Mouse (Mus musculus) kidney, adult 8-10 months (tissue): Measurements from ENCODE around the gene Tlcd1.
"Not testable (repeated sequence)": the region's sequence is repeated elsewhere in the genome, so short reads cannot be mapped to it uniquely, and the experiment has no call there.

ENCODE experiments used
- DNase-seq, 2 experiments: peaks; one replicate each; pipeline ENCODE4 v3.0.0; 2022

Gene Tlcd1

DNA sequence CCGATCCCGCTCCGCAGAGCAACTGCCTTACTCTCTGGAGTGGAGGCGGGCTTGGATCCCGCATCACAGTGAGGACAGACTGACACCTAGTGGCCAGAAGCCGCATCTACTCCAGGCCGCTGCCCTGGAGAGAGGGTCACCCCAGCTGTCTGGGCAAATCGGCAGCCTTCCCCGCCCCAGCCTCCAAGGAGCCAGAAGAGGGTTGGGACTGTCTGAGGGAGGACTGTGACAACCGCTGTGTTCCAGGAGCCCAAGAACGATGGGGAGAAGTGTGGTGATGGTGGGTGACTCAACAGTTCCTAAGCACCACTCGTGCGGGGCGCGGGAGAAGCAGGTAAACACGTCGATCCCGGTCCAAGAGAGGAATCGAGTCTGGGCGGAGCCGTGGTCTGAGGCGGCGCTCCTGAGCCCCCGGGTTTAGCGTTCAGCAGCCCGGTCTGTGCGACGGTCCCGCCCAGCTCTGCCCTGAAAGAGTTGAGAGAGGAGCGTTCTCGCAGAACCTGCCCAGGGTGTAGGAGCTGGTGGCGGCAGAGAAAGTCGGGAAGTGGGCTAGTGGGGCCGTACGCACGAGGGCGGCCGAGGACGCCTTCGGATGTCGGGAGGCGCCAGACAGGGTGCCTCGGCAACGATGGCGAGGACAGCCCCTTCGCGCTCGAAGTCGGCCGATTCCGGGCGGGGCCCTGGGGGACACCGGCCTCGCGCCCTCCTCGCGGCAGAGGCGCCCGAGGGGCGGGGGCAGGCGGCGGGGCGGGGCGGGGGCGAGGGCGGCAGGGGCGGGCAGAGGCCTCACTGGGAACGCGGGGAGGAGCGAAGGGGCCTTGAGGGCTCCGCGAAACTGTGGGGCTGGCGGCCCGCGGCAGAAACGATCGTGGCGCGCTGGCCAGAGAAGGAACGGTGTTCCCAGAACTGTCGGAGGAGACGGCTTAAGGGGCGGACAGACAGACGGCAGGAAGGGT is 1.7 kb downstream of the Tlcd1 start:
- peak; percentile 96 to 98 for DNase-seq

GRCm38 (mm10) chr11:78178859-78179437 is 2.4 kb downstream of the Tlcd1 start:
- DNase-seq: peak; percentile 87 to 90

- no peak for DNase-seq
These were observed 3.0 kb downstream of the Tlcd1 start for GRCm38 (mm10) chr11:78179438-78179999.

GRCm38 (mm10) chr11:78180081-78180761 is 3.7 kb downstream of the Tlcd1 start:
- DNase-seq: no peak

DNA sequence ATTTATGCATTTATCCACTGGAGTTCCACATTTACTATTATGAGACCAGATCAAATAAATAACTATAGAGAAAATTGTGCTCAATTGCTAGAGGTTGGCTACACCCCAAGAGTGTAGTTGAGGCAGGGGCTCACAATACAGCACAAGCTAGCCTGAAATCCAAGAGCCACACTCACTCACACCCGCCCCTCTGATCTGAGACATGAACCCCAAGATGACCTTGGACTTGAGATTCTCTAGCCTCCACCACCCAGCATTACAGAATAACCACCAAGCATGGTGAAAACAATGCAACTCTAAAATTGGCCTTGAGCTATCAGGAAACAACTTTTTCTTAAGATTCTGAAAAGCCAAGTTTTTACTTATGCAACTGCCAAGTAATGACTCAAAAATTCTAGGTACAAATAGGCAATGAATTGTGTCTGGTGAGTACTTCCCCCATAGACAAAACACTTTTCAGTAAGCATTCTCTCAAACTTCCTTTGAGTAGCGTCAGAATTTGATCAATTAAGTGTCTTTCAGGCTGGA is 5.4 kb downstream of the Tlcd1 start:
- no peak for DNase-seq

- DNase-seq: no peak
These were observed 5.9 kb downstream of the Tlcd1 start for GRCm38 (mm10) chr11:78182450-78182849.

DNA sequence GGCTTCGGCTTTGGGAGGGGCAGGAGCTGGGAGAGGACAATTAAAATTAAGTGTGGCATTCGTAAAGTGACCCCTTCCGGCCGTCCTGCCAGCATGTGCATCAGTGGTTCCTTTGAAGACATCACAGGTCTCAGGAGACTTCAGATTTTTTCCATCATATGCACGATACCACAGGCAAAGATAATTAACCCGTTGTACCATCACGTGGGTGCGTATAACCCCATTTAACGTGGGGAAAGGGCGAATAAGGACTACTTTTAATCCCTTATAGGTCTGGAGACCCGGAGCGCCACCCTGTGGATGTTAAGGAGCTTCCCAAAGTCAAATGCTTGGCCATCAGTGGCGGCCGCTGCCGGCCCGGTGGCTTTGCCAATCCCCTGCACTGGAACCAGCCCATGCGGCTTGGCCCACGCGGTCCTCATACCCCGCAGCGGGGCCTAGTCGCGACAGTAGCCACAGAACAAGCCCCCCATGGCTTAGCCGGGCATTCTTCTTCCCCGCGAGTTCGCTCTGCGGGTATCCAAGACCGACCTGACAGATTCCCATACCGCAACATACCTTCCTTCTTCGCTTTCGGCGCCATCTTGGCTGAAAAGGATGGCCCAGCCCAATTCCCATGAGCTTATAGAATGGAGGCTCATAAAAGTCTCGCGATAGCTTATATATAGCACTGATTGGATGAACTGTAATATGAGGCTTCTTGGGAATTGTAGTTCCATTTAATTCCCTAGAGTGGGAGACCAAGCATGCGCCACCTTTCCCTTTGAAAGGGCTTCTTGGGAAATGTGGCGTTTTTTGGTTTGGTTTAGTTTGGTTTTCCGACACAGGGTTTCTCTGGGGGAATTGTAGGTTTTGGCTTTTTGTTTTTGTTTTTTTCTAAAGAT is 6.7 kb downstream of the Tlcd1 start, which contains the start of gene Rpl23a:
TSS of gene Rpl23a (minus strand) at position 624 of the 884 bp plus-strand sequence.
- peak; percentile 86 to 91 for DNase-seq

GRCm38 (mm10) chr11:78183884-78184514 is 7.5 kb downstream of the Tlcd1 start:
- no peak for DNase-seq

- DNase-seq: not testable (repeated sequence)
These were observed 8.2 kb downstream of the Tlcd1 start for GRCm38 (mm10) chr11:78184702-78185101.

- DNase-seq: peak; percentile 68 to 70
These were observed 12.1 kb downstream of the Tlcd1 start, which contains the start of gene Rab34 for GRCm38 (mm10) chr11:78188331-78189233. Gene Rab34 (plus strand): TSS chr11:78188430.

DNA sequence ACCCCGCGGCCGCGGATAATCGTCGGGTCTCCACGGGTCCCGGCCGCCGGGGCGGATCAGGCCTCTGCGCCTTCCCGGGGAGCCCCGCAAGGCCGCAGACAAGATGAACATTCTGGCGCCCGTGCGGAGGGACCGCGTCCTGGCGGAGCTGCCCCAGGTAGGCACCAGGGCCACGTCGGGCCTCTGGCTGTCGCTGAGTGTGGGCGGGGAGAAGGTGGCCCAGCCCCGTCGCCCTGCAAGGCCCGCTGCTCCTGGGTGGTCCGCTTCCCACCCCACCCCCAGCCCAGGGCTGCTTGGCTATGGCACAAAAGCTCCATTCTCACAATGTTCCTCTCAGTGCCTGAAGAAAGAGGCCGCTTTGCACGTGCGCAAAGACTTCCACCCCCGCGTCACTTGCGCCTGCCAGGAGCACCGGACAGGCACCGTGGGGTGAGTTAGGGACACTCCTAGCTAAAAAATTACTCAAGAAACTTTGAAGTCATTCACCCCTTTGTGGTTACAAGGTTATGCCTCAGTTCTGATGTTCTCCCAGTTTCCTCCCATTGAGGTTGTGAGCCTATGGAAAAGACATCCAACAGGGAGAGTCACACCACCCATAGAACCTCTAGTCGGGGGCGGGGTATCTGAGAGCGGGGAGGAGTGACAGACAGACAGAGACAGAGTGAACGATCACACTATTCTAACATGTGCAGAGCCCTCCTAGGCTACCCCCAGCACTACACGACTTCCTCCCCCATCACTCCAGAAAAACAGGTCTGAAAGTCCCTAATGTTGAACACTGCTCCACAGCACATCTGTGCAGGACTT is 12.9 kb downstream of the Tlcd1 start:
- DNase-seq: peak; percentile 70 to 79

DNA sequence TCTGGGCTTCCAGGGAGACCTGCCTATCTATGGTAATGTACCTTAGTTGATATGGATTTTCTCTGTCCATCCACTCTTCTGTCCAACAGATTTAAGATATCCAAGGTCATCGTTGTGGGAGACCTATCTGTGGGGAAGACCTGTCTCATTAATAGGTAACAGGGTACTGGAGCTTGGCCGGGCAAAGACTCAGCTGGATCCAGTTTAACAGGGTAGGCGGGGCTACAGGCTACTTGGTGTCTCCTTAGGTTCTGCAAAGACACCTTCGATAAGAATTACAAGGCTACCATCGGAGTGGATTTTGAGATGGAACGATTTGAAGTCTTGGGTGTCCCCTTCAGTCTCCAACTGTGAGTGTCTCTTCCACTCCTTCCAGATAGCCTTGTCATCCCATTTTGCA is 13.5 kb downstream of the Tlcd1 start:
- peak; percentile 85 to 86 for DNase-seq

GRCm38 (mm10) chr11:78193113-78193512 is 16.6 kb downstream of the Tlcd1 start, which contains the start of gene Proca1:
Gene Proca1 (plus strand): TSS chr11:78193392.
- no peak for DNase-seq

- peak; percentile 69 to 85 for DNase-seq
These were observed 18.0 kb downstream of the Tlcd1 start for GRCm38 (mm10) chr11:78194411-78195100.

DNA sequence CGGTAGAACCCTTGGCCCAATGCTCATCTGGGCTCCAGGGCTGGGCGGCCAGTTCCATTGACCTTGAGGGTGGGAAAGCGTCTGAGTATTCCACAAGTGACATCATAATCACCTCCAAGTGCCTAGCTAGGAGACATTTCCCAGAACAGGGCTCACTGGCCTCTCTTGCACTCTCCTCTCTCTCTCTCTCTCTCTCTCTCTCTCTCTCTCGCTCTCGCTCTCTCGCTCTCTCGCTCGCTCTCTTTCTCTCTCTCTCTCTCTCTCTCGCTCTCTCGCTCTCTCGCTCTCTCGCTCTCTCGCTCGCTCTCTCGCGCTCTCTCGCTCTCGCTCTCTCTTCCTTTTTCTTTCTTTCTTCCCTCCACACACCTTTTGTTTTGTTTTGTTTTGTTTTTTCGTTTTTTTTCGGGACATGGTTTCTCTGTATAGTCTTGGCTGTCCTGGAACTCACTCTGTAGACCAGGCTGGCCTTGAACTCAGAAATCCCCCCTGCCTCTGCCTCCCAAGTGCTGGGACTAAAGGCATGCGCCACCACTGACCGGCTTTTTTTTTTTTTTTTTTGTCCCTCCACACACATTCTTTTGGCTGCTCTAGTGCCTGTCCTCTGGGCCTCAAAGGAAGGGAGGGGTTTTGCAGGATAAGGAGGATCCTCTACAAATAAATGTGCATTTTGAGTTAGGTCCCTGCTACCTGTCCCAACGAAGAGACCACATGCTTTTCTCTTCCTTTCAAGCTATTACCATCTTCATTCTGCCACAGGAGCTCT is 18.8 kb downstream of the Tlcd1 start:
- no peak for DNase-seq

GRCm38 (mm10) chr11:78202372-78202771 is 25.9 kb downstream of the Tlcd1 start:
- DNase-seq: no peak

DNA sequence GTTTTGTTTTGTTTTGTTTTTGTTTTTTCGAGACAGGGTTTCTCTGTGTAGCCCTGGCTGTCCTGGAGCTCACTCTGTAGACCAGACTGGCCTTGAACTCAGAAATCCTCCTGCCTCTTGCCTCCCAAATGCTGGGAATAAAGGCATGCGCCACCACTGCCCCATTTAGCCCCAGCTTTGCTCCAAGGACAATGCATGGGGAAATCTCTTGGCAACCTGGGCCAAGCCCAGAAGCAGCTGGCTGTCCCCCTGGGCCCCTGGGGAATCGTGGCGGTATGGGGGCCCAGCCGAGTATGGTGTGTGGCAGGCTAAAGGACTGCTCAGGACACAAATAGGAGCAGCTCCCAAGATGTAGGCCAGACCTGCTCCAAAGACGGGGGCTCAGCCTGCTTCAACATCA is 27.8 kb downstream of the Tlcd1 start:
- DNase-seq: no peak
